Mouse (Mus musculus) neural tube, embryonic 13.5 days (tissue): ENCODE measurements around the gene Tnrc18. TPM values are rescaled to one million over a fixed set of nuclear protein-coding genes. Genes with fewer than 3 reads are reported as not detected.

Experiments used
- ATAC-seq: fragments of 200-750 bp; cut with Nextera tagmentation; 2 replicates; pipeline ENCODE4 v1.8.0; 2017; ENCODE audit warnings: low read depth, mild to moderate bottlenecking, moderate TSS enrichment, moderate library complexity
- H3K27ac ChIP-seq: fragments of 300-500 bp; sonication (generic); replicated peaks from 2 replicates; pipeline ENCODE4 v1.5.1; 2015; ENCODE audit warnings: moderate library complexity, mild to moderate bottlenecking, inconsistent platforms
- H3K27me3 ChIP-seq: fragments of 300-500 bp; sonication (generic); 2 replicates; pipeline ENCODE4 v1.6.1; 2015; ENCODE audit warnings: mild to moderate bottlenecking, inconsistent platforms
- H3K36me3 ChIP-seq: fragments of 300-500 bp; sonication (generic); 2 replicates; pipeline ENCODE4 v1.6.1; 2015; ENCODE audit warnings: mild to moderate bottlenecking, inconsistent platforms
- H3K4me1 ChIP-seq: fragments of 300-500 bp; sonication (generic); replicated peaks from 2 replicates; pipeline ENCODE4 v1.6.1; 2015; ENCODE audit warnings: inconsistent platforms
- H3K4me2 ChIP-seq: fragments of 300-500 bp; sonication (generic); 2 replicates; pipeline ENCODE4 v1.6.1; 2015; ENCODE audit warnings: inconsistent platforms, mild to moderate bottlenecking, moderate library complexity
- H3K4me3 ChIP-seq: fragments of 300-500 bp; sonication (generic); 2 replicates; pipeline ENCODE4 v1.5.1; 2015; ENCODE audit warnings: mild to moderate bottlenecking, inconsistent platforms
- H3K9ac ChIP-seq: fragments of 300-500 bp; sonication (generic); 2 replicates; pipeline ENCODE4 v1.6.1; 2015; ENCODE audit warnings: moderate library complexity, mild to moderate bottlenecking, inconsistent platforms
- H3K9me3 ChIP-seq: fragments of 300-500 bp; sonication (generic); 2 replicates; pipeline ENCODE4 v1.6.1; 2016; ENCODE audit warnings: inconsistent platforms
- WGBS: fragments of 180-500 bp; shearing (Covaris S2); methylation state at CpG from one replicate; pipeline ENCODE4 v1.1.7; 2015; 5-methylcytosine and 5-hydroxymethylcytosine counted together
- polyA plus RNA-seq: library from polyadenylated mRNA; unstranded; fragments of >200 nt; fragmentation: Nextera tagmentation; extraction: Ambion mirVana; gene quantifications from 2 replicates; pipeline ENCODE4 v1.2.1, GENCODE M21; 2015

The Tnrc18 gene
- polyA plus RNA-seq, 1 experiment from 2014 or later: 30.3 TPM

DNA sequence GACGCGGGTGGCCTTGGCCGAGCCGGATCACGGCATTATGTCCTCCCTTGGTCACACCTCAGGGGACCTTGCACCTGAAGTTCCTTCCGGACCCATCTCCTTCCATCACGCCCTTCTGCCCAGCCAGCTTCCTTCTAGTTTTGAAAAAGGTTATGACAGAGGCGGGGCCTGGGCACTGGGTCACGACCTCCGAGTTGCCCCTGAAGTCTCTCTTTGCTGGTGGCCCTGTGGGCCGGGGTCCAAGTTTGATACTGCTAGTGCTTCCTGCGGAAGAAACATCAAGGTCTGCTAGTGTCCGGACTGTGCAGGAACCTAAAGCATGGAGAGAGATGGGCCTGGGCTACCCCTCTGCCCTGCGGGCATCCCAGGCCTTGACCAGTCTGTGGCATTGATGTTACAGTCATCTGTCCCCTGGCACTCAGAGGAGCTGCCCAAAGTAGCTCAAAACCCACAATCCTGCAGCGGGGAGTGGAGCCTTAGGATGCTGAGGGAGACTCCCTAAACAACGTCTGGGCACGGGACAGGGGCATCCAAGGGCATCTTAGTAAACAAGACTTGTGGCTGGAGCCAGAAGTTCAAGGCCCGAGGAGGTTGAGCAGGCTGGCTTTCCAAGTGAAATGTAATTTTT is 114.8 kb downstream of the Tnrc18 start:
- no peak overlapping the region for H3K27ac ChIP-seq
- peak overlapping the region; percentile 79 for H3K4me3 ChIP-seq
- WGBS: 23% methylated on average over 18 of the region's 18 CpGs
- H3K36me3 ChIP-seq: peaks cover 20% of the 10 kb centered on the region
- no peak for ATAC-seq
- H3K27me3 ChIP-seq: peaks cover 15% of the 10 kb centered on the region
- peak overlapping the region; percentile 88 for H3K4me2 ChIP-seq
- H3K9ac ChIP-seq: peak overlapping the region; percentile 93
- H3K9me3 ChIP-seq: no peaks in the 10 kb centered on the region
- peaks cover 24% of the 10 kb centered on the region for H3K4me1 ChIP-seq

DNA sequence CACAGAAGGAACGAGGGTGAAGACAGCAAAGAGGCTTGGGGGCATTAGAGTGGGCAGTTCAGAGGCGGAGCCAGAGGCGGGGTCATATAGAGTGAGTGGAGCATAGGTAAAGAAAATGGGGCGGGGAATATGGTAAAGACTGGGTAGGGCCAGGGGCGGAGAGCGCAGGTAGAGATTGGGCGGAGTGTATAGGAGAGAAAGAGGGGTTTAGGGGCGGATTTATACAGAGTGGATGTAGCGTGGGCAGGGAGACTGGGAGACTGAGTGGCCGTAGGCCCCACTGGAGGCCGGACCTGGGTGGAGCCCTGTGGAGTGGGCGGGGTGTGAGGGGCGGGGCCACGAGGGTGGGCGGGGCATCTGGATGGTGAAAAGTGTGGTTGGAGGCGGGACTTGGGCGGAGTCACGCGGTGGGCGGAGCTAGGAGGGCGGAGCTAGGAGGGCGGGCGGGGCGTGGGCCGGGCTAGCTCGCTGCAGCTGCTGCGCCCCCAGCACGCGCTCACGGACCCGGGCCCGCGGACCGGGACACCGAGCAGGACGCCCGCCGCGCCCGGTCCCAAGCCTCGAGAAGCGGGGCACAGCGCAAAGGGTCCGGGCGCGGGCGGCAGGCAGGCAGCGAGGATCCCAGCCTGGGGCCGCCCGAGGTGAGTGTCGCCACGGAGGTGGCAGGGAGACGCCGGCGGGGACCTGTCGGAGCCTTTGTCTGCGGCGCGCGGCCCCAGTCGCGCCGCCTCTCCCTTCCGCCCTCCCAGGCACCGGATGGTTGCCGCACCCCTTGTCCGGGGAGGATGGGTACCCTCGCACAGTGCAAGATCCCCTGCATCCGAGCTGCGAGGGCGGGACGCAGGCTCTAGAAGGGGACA is 115.6 kb downstream of the Tnrc18 start:
- Histone ChIP-seq H3K27me3 (peaks cover 15% of the 10 kb centered on the region), H3K36me3 (peaks cover 13% of the 10 kb centered on the region), H3K4me3 (peak overlapping the region; percentile 79), H3K9me3 (no peaks in the 10 kb centered on the region), H3K4me2 (peak overlapping the region; percentile 88), H3K9ac (peak overlapping the region; percentile 93), H3K27ac (no peak overlapping the region), H3K4me1 (peaks cover 24% of the 10 kb centered on the region)
- under 1% methylated on average over 71 of the region's 72 CpGs for WGBS
- peak; percentile 87 for ATAC-seq

DNA sequence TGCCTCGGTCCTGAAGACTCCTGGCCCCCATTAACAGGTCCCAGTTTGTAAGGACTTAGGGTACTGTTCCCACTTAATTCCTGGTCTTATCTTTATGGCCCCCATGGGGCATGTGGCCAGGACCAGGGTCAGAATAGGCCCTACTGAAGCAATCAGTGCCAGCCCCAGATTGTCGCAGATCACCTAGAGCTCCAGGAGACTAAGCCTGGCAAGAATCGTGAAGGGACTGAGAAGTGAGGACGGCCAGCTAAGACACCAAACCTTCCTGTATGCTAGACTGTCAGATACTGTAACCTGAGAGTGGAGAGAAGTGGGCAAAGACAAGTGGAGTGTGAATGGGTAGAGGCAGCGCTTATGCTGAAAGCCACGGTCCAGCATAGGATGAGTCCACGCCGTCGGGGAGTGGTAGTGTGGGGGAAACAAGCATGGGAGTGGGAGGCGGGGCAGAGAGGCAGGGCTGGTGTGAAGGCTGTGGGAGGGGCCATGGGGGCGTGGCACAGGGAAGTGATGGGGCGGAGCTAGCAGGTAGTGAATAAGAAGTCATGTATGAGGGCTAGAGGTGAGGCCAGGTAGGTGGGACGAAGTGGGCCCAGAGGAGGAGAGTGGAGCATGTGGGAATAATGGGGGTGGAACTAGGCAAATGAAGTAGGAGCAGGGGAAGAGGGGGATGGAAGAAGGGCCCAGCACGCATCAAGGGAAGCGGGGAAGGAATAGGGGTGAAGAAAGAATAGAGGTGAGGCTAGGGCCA is 116.4 kb downstream of the Tnrc18 start:
- no peaks in the 10 kb centered on the region for H3K9me3 ChIP-seq
- H3K36me3 ChIP-seq: peaks cover 10% of the 10 kb centered on the region
- H3K4me3 ChIP-seq: peak overlapping the region; percentile 79
- peak; percentile 37 for ATAC-seq
- peaks cover 24% of the 10 kb centered on the region for H3K4me1 ChIP-seq
- no peak overlapping the region for H3K27ac ChIP-seq
- H3K27me3 ChIP-seq: peaks cover 15% of the 10 kb centered on the region
- H3K9ac ChIP-seq: no peak overlapping the region
- 10% methylated on average over 15 of the region's 15 CpGs for WGBS
- peak overlapping the region; percentile 88 for H3K4me2 ChIP-seq

DNA sequence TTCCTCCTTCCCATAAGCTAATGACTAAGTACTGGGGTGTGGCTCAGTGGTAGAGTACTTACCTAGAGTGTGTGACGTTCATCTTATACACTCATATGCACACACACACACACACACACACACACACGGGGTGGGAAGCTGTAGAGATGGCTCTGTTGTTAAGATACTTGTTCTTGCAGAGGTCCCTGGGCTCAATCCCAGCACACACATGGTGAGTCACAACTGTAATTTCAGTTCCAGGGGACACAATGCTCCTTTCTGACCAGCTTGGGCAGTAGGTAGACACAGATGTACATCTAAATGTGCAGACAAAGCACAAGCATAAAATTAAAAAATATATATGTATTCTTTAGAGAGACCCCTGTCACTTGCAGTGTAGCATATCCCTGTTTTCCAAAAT is 119.7 kb downstream of the Tnrc18 start:
- WGBS: 56% methylated on average over 2 of the region's 2 CpGs
- Histone ChIP-seq H3K4me3 (no peak overlapping the region), H3K9me3 (no peaks in the 10 kb centered on the region), H3K4me2 (no peak overlapping the region), H3K36me3 (no peaks in the 10 kb centered on the region), H3K4me1 (peaks cover 28% of the 10 kb centered on the region), H3K9ac (no peak overlapping the region), H3K27ac (no peak overlapping the region), H3K27me3 (peaks cover 15% of the 10 kb centered on the region)
- no peak for ATAC-seq

DNA sequence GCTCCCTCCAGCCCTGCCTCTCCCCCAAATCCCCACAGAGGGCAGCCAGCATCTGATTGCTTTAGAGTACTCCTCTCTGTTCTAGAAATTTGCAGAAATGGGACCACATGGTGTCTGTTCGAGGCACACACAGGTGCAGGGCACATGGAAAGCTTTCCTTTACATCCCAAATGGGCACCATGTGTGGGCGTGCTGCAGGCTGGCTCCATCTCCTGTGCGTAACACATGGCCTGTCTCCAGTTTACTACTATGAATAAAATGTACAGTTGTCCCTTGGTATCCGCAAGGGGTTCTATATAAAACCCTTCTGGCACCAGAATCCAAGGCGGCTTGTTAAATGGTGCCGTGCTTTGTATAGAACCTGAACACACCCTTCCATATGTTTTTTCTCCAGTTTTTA is 120.6 kb downstream of the Tnrc18 start:
- no peaks in the 10 kb centered on the region for H3K36me3 ChIP-seq
- H3K9ac ChIP-seq: no peak overlapping the region
- peaks cover 15% of the 10 kb centered on the region for H3K27me3 ChIP-seq
- no peak overlapping the region for H3K4me3 ChIP-seq
- H3K4me2 ChIP-seq: no peak overlapping the region
- H3K27ac ChIP-seq: no peak overlapping the region
- no peak for ATAC-seq
- H3K4me1 ChIP-seq: peaks cover 31% of the 10 kb centered on the region
- WGBS: 87% methylated on average over 6 of the region's 6 CpGs
- no peaks in the 10 kb centered on the region for H3K9me3 ChIP-seq

DNA sequence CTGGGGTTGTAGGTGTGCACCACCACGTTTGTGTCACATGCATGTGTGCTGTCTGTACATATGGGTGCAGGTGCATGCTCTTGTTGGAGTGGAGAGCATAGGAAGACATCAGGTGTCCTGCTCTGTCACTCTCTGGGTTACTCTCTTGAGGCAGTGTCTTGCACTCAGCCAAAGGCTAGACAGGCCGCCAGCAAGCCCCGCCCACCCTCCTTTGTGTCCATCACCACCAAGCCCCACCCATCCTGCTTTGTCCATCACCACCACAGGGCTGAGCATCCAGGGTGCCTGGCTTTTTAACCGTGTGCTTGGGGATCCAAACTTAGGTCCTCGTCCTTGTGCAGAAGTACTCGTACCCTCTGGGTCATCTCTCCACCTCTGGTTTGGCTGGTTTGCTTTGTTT is 121.2 kb downstream of the Tnrc18 start:
- no peak overlapping the region for H3K4me3 ChIP-seq
- no peak overlapping the region for H3K27ac ChIP-seq
- peaks cover 15% of the 10 kb centered on the region for H3K27me3 ChIP-seq
- 32% methylated on average over 6 of the region's 6 CpGs for WGBS
- no peaks in the 10 kb centered on the region for H3K36me3 ChIP-seq
- H3K4me1 ChIP-seq: peaks cover 34% of the 10 kb centered on the region
- no peak overlapping the region for H3K4me2 ChIP-seq
- no peak overlapping the region for H3K9ac ChIP-seq
- no peak for ATAC-seq
- no peaks in the 10 kb centered on the region for H3K9me3 ChIP-seq

DNA sequence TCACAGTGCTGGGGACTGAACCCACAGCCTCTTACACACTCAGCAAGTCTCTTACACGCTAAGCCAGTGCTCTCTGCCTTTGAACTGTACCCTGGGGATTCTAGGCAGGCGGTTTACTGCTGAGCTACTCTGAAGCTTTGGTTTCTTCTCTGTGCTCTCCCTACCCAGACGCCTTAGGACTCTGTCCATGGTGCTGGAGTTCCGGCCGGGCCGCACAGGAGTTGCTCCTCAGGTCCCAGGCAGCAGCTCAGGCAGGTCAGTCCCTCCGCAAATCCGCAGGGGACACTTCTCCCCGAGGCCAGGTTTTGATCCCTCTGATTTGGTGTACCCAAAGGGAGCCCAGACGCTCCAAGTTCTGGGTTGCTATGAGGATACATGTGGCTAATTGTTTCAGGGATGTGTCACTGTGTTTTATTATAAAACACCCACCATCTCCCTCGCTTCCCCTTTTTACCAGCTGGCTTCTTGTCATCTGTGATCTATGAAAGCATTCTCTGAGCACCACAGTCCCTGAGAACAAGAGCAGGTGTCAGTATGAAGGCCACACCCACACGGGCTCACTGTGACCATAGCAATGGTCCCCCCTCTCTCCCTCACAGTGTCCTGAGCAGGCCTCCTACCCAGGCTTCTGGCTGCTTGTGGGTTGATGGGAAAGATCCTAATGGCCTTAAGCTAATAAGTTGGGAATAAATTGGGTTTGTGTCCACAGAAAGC is 122.7 kb downstream of the Tnrc18 start:
- Histone ChIP-seq H3K4me2 (no peak overlapping the region), H3K9ac (no peak overlapping the region), H3K4me3 (no peak overlapping the region), H3K36me3 (no peaks in the 10 kb centered on the region), H3K27me3 (peaks cover 1% of the 10 kb centered on the region; the same call in 1 of the 2 replicates), H3K4me1 (peaks cover 34% of the 10 kb centered on the region), H3K27ac (no peak overlapping the region), H3K9me3 (no peaks in the 10 kb centered on the region)
- WGBS: 5% methylated on average over 12 of the region's 12 CpGs
- no peak; the same call in 1 of the 2 replicates for ATAC-seq

DNA sequence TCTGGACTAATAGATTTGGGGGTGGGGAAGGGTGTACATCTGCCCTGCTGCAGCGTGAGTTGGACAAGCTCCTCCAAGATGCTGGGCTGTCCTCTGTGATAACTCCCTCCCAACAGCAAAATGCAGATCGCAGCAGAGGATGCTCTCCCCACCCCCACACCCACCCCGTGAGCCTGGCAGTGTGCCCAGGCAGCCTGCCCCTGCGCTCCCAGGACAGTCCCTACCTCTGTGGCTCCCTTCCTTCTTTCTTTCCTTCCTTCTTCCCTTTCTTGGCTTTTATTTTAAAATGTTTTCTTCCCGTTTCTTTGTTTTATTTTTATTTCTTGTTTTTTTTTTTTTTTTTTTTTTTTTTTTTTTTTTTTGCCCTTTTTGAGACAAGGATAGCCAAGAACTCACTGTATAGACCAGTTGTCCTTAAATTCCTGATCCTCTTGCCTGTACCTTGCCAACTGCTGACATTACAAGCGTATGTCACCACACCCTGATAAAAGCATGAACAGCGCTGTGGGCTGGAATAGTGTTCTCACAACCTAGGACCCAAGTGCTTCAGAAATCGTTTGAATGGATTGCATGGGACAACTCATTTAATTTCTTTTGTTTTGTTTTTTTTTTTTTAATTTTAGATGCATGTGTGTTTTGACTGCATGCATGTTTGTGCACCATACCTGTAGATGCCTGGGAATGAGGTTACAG is 123.6 kb downstream of the Tnrc18 start:
- Histone ChIP-seq H3K27me3 (no peaks in the 10 kb centered on the region), H3K27ac (peak overlapping the region; percentile 46), H3K9me3 (no peaks in the 10 kb centered on the region), H3K4me3 (no peak overlapping the region), H3K36me3 (no peaks in the 10 kb centered on the region), H3K4me1 (peaks cover 34% of the 10 kb centered on the region), H3K9ac (peak overlapping the region; percentile 26; the same call in 1 of the 2 replicates), H3K4me2 (no peak overlapping the region)
- WGBS: 40% methylated on average over 8 of the region's 8 CpGs
- peak; percentile 28 for ATAC-seq

DNA sequence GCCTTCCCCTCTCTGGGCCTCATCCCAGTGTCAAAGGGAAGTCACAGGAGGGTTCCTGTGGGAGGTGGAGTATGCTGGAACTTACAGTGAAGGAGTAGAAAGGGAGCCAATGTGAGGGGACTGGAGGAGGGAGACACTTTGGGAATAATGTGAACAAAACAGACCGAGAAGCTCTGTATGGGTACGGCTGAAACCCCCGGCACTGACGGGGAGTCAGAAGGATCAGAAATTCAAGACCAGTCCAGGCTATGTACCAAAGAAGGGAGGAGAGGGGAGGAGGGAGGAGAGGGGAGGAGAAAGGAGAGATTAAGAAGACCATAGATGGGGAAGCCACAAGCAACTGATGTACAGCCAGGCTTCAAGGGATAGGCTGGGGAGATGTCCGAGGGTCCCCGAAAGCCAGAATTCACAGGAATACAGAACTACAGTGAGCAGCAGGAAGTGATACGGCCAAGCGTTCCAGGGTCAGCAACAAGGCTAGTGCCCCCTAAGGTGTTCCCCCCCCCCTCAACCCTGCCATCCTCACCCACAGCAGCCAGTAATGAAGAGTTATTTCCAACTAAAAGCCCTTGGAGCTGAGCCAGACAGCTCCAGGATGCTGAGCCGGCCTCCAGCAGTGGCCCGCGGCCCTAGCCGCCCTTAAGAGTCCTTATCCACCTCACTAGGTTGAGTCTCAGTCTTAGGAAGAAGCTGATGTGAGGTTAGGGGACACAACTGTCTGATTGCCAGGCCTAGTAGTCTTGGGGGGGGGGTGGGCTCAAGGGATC is 124.3 kb downstream of the Tnrc18 start:
- Histone ChIP-seq H3K4me1 (peaks cover 34% of the 10 kb centered on the region), H3K36me3 (no peaks in the 10 kb centered on the region), H3K27ac (peak overlapping the region; percentile 46), H3K9me3 (no peaks in the 10 kb centered on the region), H3K27me3 (no peaks in the 10 kb centered on the region), H3K9ac (peak overlapping the region; percentile 26; the same call in 1 of the 2 replicates), H3K4me2 (no peak overlapping the region), H3K4me3 (no peak overlapping the region)
- peak; percentile 15 for ATAC-seq
- 51% methylated on average over 12 of the region's 12 CpGs for WGBS

DNA sequence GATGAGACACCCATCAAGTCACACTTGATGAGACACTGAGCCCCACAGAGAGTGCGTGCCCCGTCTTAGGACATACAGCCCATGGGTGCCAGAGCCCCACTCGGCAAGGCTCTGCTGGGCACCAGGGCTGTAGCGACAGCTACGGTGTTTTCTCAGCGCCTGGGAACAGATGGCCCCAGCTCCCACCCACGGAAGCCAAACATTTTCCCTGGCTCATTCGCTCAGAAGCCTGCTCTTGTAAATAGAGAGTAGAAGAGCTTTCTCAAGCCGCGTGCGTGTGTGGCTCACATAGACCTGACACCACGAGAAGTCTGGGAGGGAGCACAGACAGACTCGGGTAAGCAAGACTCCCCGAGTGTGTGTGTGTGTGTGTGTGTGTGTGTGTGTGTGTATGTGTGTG is 125.2 kb downstream of the Tnrc18 start, which contains the start of gene Slc29a4:
Slc29a4 (plus strand) TSS at position 265 of the 400 bp plus-strand sequence.
- H3K27ac ChIP-seq: peak within 1 kb of the TSS; percentile 46; the same call in 1 of the 2 replicates
- no peak within 1 kb of the TSS for H3K4me3 ChIP-seq

More for the DNA sequence above, 125.2 kb downstream of the Tnrc18 start, which contains the start of gene Slc29a4:
- ATAC-seq: no peak
- Histone ChIP-seq H3K4me2 (no peak within 1 kb of the TSS), H3K9me3 (no peaks in the 10 kb centered on the region), H3K36me3 (no peaks in the 10 kb centered on the region), H3K4me1 (peaks cover 34% of the 10 kb centered on the region), H3K27me3 (no peaks in the 10 kb centered on the region), H3K9ac (peak within 1 kb of the TSS; percentile 26; the same call in 1 of the 2 replicates)
- 47% methylated on average over 14 of the region's 14 CpGs for WGBS
